Mouse (Mus musculus): ENCODE measurements around the gene Col9a3.

Col9a3 gene

DNA sequence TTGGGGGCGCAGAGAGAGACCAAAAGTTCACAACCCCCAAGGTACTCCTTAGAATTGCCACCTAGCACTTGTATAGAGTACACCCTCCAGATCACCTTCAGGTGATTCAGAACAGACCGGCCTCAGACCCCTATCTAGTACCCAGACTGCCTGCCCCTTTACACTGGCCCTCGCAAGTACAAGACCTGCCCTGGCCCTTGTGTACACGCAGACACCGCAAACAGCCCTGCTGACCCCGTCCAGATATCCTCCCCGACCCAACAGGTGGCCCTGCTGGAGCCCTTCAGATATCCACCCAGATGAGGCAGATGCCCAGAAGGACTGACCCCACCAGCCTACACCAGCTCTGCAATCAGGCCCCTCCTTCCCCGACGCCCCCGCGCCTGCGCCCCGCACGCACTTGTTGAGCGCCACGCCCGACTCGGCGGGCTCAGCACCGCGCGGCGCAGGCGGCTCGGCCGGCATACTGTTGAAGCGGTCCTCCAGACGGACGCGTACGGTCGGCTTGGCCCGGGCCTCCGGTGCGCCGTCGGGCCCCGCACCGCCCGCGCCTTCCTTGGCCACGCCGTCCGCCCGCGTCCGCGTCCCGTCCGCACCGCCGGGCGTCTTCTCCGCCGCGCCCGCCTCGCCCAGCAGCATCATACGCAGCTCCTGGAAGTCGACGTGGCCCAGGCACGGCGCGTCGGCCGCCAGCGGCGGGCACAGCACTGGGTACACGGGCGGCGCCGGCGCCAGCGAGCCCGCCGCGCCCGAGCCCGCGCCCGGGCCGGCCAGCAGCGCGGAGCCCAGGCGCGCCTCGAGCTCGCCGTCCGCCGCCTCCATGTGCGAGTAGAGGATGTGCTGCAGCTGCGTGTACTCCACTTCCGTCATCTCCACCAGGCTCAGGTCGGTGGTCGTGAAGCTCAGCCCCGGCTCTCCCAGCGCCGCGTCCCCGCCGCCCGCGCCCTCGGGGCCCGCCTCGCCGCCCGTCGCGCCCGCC is 44.3 kb downstream of the Col9a3 start:
- no peak for DNase-seq (ENCODE audit: low read depth, low spot score)

GRCm38 (mm10) chr2:180642555-180643260 is 45.1 kb downstream of the Col9a3 start, which contains the start of gene Tcfl5:
Gene Tcfl5, minus strand, starts transcription at chr2:180642708.
- no peak for DNase-seq (ENCODE audit: low read depth, low spot score)

- DNase-seq (ENCODE audit: low read depth, low spot score): no peak
Observed at GRCm38 (mm10) chr2:180643626-180644025, 46.0 kb downstream of the Col9a3 start.

DNA sequence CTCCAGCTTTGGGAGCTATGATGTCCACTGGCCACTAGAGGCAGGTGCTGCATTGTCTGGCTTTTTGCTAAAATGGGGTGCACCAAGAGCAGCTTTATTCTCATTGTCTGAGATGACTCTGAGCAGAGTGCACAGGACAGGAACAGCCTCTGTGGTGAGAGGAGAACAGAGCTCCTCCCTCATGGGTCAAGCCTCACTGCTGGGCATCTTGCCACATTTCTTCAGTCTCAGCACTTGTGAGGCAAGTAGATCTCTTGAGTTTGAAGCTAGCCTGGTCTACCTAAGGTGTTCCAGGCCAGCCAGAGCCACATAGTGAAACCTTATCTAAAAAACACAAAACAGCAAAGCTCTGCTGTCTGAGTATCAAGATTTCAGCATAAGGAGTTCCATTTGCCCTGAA is 49.3 kb downstream of the Col9a3 start:
- DNase-seq (ENCODE audit: low read depth, low spot score): no peak

GRCm38 (mm10) chr2:180654666-180655065 is 57.1 kb downstream of the Col9a3 start:
- no peak for DNase-seq (ENCODE audit: low read depth, low spot score)

DNA sequence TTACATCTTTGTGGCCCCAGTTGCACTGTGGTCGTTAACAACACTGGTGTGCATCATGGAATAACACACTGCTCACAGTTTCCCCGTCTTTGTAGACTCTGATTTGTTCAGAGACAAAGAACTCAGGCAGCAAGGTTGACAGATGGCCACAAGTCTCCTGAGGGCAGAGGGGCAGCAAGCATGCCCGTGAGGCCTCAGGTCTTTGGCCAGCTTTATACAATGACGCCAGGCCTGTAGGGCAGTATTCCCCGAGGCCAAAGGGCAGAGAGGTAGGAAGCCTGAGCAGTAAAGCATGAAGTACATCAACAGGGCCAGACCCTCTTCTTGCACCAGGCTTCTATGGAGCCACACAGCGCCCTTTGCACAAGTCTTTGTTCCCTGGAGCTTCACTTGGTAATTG is 57.6 kb downstream of the Col9a3 start:
- DNase-seq (ENCODE audit: low read depth, low spot score): no peak

GRCm38 (mm10) chr2:180657394-180658013 is 59.9 kb downstream of the Col9a3 start:
- peak; percentile 91 for DNase-seq (ENCODE audit: low read depth, low spot score)

GRCm38 (mm10) chr2:180658381-180658780 is 60.8 kb downstream of the Col9a3 start:
- DNase-seq (ENCODE audit: low read depth, low spot score): no peak

GRCm38 (mm10) chr2:180659353-180660150 is 62.0 kb downstream of the Col9a3 start:
- DNase-seq (ENCODE audit: low read depth, low spot score): no peak

GRCm38 (mm10) chr2:180660521-180660920 is 62.9 kb downstream of the Col9a3 start:
- DNase-seq (ENCODE audit: low read depth, low spot score): no peak

GRCm38 (mm10) chr2:180662008-180662407 is 64.4 kb downstream of the Col9a3 start:
- DNase-seq (ENCODE audit: low read depth, low spot score): no peak
